Mouse (Mus musculus) kidney, adult 11 months (tissue): ENCODE data around the gene Cenpv.

Source experiments
- DNase-seq: peaks from one replicate; pipeline ENCODE4 v3.0.0; 2022

Gene Cenpv

DNA sequence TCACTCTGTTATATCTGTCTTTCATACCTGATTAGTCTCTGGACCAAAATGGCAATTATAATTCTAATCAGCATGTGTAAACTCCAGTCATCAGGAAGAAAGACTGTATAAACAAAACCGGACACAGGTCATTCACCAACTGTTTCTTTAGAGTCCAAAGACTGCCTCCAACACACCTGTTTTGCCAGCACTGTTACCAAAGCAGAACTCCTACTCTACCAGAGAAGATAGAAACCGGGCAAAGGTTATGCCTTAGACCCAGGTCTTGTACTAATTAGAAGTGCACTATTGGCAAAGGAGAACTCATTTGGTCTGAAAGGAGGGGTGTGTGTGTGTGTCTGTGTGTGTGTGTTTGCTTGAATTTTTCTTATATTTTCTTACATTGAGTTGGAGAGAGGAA is 38.5 kb downstream of the Cenpv start:
- DNase-seq = peak; percentile 35

DNA sequence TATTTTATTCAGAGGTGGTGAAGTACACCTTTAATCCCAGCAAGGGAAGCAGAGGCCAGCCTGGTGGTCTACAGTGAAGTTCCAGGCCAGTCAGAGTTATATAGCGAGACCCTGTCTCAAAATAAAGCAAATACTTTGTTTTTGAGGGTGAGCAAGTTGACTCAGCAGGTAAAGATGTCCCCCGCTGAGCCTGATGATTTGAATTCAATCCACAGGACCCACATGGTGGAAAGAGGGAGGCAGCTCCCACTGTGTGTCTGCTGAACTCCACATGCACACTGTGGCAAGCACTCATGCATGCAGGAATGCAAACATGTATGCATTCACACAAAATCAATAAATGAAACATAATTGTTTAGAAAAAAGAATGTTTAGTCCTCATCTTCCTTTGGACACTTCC is 40.3 kb downstream of the Cenpv start:
- no peak for DNase-seq

DNA sequence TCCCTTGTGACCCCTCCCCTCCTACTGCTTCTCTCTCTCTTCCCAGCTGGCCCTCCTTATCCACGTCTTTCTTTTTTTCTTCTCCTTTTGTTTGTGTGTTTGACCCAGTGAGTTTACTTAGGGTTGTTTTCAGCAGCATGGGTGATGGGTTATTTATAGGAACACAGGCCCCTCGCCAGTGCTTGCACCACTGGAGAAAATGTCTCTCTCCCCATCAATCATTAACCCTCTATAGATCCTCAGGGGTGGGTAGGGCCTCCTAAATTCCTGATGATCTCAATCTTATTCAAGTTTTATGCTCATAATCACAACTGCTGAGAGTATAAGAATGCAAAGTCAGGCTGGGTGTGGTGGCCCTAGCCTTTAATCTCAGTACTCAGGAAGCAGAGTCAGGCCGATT is 41.9 kb downstream of the Cenpv start:
- no peak for DNase-seq

DNA sequence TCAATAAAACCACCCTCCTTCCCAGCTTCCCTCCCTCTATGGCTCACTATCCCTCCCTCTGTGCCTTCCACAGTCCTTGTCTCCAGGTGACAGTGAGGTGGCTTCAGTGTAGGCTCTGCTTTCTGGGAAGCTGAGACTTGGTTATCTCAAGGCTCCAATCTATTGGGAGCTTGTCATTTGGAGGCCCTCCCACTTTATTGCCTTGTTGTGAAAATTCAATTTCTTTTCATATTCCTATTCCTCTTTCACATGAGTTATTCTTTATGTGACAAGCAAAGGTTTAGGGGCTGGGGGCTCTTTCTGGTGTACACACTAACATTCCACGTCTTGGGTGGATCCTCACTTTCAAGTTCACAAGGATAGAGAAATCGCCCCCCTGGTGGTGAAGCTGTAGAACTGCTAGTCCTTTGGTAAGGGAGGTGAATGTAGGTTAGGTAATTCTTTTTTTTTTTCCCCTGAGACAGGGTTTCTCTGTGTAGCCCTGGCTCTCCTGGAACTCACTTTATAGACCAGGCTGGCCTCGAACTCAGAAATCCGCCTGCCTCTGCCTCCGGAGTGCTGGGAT is 42.8 kb downstream of the Cenpv start:
- DNase-seq = no peak

DNA sequence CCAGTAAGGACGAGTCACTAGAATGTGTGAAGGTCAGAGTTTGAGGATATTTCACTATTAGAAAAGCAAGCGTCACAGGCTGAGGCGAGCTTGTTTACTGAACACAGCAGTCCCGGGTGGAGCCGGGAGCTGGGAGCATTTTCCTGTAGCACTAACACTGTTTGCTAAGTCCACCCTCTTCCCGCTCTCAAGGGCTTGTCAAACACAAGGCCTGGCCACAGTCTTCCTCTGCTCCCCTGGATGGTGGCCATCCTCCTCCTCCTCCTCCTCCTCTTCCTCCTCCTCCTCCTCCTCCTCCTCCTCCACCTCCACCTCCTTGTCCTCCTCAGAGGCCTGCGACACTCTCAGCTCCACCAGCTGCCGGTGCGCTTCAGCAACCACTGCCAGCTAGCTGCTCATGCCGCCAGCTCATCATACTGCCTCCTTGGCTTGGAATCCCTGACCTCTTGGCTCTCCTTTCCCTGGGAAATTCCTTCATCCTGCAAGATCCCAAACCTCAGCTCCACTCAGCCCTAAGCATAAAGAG is 43.7 kb downstream of the Cenpv start:
- peak; percentile 42 for DNase-seq

DNA sequence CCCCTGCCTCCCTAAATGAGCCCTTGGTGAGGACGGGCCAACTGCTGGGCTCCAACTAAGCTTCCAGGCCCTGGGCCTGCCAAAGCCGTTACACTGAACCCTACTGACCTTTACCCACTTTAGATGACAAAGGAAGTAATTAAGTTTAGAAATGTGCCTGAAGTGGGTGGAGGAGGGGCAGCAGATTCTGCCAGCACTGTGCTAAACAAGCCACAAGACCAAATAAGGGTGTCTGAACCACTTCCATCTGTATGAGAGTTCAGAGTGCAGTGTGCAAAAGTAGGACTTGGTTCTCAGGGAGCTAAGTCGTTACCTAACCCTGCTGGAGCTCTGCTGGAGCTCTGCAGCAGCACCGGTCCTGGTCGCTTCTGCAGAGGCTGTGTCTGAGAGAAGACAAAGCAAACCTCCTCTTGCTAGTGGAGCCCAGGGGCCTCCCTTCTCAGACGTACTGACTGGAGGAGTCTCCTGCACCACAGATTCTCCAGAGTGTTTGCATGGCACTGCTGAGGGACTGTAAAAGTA is 44.2 kb downstream of the Cenpv start:
- peak; percentile 94 for DNase-seq

DNA sequence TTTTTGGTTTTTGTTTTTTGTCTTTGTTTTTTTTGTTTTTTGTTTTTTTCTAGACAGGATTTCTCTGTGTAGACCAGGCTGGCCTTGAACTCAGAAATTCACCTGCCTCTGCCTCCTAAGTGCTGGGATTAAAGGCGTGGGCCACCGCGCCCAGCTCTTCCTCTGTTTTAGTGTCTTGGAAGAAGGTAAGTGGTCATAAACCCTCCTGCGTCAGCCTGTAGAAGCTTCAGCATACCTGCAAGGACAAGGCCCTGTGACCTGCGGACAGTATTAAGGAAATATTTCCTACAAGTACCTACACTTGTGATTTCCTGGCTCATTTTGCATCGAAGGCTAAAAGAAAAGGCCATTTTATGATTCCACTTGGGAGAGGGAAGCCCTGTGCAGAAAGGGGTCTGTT is 45.4 kb downstream of the Cenpv start:
- no peak for DNase-seq

DNA sequence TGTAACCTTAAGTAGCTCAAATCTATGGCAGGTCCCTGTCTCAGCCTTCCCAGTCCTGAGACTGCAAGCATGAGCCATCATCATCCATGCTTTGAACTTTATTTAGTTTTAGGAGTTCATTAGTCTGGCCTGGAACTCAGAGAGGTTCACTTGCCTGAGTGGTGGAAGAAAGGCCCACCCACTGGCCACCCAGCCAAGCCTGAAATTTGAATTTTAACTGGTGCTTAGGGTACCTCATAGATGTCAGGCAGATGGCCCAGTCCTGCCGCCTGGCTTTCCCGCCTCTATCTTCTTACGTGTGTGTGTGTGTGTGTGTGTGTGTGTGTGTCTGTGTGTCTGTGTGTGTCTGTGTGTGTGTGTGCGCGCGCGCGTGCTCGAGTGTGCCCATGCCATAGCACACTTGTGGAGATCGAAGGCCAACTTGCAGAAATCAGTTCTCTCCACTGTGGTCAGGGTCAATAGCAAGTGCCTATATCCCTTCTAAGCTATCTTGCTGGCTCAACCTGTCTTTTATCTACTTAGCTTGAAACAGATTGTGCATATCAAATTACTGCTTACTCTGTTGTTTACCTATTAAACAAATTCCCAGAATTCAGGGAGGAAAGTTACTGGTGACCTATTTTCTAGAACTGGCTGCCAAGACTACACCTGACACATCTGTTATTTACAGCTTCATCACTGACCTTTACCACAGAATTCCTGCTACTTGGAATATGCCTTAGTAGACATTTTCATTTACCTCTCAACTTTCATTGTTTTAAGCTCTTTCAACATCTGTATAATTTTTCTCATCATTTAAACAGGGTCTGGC is 51.3 kb downstream of the Cenpv start:
- peak; percentile 39 for DNase-seq

DNA sequence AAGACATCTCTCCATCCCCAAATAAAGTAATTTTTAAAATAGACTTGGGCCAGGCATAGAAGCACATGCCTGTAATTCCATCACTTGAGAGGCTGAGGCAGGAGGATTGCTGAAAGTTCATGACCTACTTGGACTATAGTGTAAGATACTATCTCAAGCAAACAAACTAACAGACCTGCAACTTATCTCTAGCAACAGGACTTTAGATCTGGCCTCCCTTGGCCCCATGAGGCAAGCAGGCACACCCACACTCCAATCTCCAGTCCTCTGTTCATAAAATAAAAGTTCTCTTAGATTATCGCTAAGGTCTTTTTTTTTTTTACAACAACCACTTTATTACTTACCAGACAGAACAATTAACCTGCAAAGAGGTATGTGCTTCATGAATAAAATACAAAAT is 52.1 kb downstream of the Cenpv start:
- DNase-seq = no peak

DNA sequence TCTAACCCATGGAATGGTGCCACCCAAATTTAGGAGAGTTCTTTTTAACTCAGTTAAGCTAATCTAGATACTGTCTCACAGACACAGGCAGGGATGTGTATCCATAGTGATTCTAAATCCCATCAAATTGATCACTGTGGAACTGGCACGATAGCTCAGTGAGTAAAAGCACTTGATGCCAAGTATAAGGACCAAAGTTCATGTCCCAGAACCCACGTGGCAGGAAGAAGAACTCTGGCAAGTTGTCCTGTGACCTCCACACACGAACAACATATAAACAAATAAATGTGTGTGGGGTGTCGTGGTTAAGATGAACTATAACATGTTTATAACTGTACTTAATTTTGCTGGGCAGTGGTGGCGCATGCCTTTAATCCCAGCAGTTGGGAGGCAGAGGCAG is 59.5 kb downstream of the Cenpv start:
- DNase-seq = peak; percentile 35

DNA sequence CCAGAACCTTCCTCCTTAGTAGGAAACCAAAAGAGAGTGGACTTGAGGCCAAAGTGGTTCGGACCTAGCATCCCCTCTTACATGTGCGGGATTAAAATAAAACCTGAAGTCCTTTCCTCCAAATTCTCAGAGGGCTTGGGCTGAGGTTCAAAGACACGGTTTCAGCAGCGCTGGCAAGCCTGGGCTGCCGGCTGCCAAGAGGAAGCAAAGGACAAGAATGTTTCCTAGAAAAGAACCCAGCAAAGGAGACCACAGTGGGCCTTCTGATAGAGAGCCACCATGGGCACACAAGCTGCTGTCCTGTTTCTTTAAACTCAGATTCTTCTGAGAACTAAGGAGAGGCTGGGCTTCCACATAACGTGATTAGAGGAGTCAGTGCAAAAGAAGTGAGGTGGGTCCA is 60.1 kb downstream of the Cenpv start:
- peak; percentile 51 for DNase-seq

DNA sequence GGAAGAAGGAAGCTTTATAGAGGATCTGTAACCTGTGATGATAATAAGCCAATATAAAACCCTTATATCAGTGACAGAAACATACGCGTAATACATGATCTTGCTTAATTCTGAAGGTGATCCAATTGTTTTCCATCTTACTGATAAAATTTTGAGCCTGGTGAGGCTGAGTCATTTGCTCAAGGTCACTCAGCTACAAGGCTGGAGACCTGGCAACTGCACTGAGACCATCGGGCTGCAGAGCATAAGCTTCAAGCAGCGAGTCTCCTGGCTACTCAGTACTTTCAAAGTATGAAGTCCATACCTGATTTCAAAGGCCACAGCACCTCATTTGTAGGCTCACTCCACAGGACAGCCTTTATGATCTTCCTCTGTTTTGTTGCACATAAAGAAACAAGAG is 62.9 kb downstream of the Cenpv start:
- DNase-seq = no peak
